Mouse (Mus musculus) ES-E14 (cell line): ENCODE measurements around the gene Rhou.

Experiments used
- CHD2 ChIP-seq: IDR thresholded peaks from 2 replicates; pipeline ENCODE4 v1.6.1; 2014; ENCODE audit warnings: mild to moderate bottlenecking, low read depth, low read length, inconsistent platforms
- HCFC1 ChIP-seq: IDR thresholded peaks from 2 replicates; pipeline ENCODE4 v1.6.1; 2012; ENCODE audit warnings: low read length, inconsistent platforms, borderline replicate concordance; ENCODE audit not compliant: insufficient read depth
- MAFK ChIP-seq: IDR thresholded peaks from 2 replicates; pipeline ENCODE4 v1.6.1; 2014; ENCODE audit warnings: mild to moderate bottlenecking, low read depth, low read length, inconsistent platforms; ENCODE audit not compliant: insufficient read depth
- ZC3H11A ChIP-seq: IDR thresholded peaks from 2 replicates; pipeline ENCODE4 v1.6.1; 2012; ENCODE audit warnings: low read depth, mild to moderate bottlenecking, inconsistent platforms, low read length, borderline replicate concordance

DNA sequence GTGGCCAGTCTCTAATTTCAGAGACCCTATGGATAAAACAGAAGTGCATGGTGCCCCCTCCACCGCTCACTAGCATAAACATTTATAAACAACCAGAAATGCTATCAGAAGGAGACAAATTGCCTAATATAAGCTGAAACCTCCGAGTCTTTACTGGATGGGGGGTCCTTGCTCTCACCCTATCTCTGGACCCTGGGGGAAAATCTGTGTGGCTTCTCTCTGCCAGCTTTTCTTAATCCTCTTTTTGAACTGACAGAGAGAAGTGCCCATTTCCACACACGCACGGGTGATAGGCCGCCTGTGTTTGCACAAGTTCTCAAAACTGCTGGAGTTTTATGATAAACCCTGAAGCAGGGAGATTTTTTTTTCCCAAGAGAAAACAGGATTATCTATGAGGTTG, 1.0 kb downstream of the Rhou start:
- TF ChIP-seq HCFC1 (no peak), MAFK (no peak), CHD2 (no peak), ZC3H11A (no peak)
